Mouse (Mus musculus) kidney, adult 2 months (tissue): Measurements from ENCODE around the gene Drc1.

Experiments
- CTCF ChIP-seq: fragments of 200-500 bp; conservative IDR thresholded peaks from 2 replicates; pipeline ENCODE4 v1.5.1; 2011; ENCODE audit warnings: low read depth, mild to moderate bottlenecking, control low read depth, low read length, moderate library complexity, mixed read lengths; ENCODE audit not compliant: insufficient read depth, insufficient read length
- POLR2A ChIP-seq: fragments of 200-500 bp; IDR thresholded peaks from one replicate; pipeline ENCODE4 v1.6.1; 2011; ENCODE audit warnings: low read depth, low read length, control low read depth

DNA sequence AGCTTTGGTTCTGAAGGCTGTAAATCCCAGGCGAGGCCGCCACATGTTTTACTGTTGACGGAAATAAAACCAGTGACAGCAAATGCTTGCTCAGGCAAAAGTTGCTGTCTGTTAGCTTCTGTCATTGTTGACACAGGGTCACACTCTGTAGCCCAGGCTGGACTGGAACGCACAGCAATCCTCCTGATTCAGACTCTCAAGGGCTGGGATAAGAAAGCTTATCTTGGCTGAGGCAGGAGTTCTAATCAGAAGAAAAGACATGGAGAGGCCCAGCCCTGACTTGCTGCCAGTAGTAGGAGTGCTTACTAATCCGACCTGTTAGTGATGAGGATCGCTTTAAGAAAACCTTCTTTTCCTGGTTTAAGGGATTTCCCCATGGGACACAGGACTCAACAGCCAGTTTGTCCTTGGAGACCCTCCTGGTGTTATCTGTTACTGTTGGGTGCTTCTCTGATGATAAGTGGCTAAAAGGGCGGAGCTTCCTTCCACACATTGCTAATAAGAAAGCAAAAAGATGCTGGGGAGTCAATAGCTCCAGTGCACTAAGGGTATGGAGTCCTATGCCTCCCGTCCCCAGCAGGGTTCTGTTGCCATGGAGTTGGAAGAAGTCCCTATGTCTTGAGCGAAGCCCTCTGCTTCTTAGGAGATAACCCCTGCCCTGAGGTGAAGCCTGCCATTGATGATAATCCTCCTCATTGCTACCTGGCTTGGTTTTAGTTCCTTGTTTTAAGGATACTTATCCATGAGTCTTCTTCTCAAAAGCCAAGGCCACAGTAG, 6.1 kb downstream of the Drc1 start:
- TF ChIP-seq POLR2A (no peak), CTCF (no peak)
